Mouse (Mus musculus): Measurements from ENCODE around the gene Abcb1a. TPM values are rescaled to one million over a fixed set of nuclear protein-coding genes. Genes with fewer than 3 reads are reported as not detected.

Abcb1a gene
- polyA plus RNA-seq, 1 experiment: not detected

- Histone ChIP-seq H3K36me3 (ENCODE audit: control insufficient read depth) (no peaks in the 10 kb centered on the region), H3K27me3 (ENCODE audit: control insufficient read depth) (no peaks in the 10 kb centered on the region), H3K9me3 (ENCODE audit: control insufficient read depth, low read length) (no peaks in the 10 kb centered on the region), H3K4me1 (ENCODE audit: control insufficient read depth) (no peaks in the 10 kb centered on the region), H3K4me3 (replicated peaks) (no peak overlapping the region)
- TF ChIP-seq TAL1 (IDR thresholded peaks at IDR 0.05; ENCODE audit: low read length) (no peak), GATA1 (IDR thresholded peaks at IDR 0.05; ENCODE audit: low read length) (no peak)
Measured at GRCm38 (mm10) chr5:8772866-8773265, 113.0 kb downstream of the Abcb1a start.

DNA sequence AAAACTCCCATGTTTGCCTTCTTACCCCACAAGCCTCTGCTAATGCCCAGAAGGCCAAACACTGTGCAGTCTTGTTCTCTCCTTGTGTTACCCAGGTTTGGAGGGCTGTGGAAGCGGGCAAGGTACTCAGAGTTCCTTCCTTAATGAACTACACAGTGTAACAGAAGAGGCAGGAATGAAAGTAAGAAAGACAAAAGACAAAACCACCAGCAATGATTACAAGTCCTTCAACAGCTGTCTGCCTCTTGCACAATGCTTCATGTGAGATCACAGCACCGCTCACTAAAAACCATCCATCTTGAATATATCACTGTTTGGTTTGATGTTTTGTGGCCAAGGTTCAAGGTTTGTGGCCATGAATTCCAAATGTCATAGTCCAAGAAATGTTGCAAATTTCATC, 118.4 kb downstream of the Abcb1a start:
- no peak for TF ChIP-seq TAL1 (IDR thresholded peaks at IDR 0.05; ENCODE audit: low read length)
- TF ChIP-seq GATA1 (IDR thresholded peaks at IDR 0.05; ENCODE audit: low read length): no peak
- Histone ChIP-seq H3K27me3 (ENCODE audit: control insufficient read depth) (no peaks in the 10 kb centered on the region), H3K4me3 (replicated peaks) (no peak overlapping the region), H3K36me3 (ENCODE audit: control insufficient read depth) (no peaks in the 10 kb centered on the region), H3K9me3 (ENCODE audit: control insufficient read depth, low read length) (no peaks in the 10 kb centered on the region), H3K4me1 (ENCODE audit: control insufficient read depth) (no peaks in the 10 kb centered on the region)

GRCm38 (mm10) chr5:8778751-8779150, 118.9 kb downstream of the Abcb1a start:
- Histone ChIP-seq H3K27me3 (ENCODE audit: control insufficient read depth) (no peaks in the 10 kb centered on the region), H3K9me3 (ENCODE audit: control insufficient read depth, low read length) (no peaks in the 10 kb centered on the region), H3K4me1 (ENCODE audit: control insufficient read depth) (no peaks in the 10 kb centered on the region), H3K4me3 (replicated peaks) (no peak overlapping the region), H3K36me3 (ENCODE audit: control insufficient read depth) (no peaks in the 10 kb centered on the region)
- no peak for TF ChIP-seq TAL1 (IDR thresholded peaks at IDR 0.05; ENCODE audit: low read length)

GRCm38 (mm10) chr5:8792281-8792680, 132.4 kb downstream of the Abcb1a start:
- Histone ChIP-seq H3K4me1 (ENCODE audit: control insufficient read depth) (no peaks in the 10 kb centered on the region), H3K9me3 (ENCODE audit: control insufficient read depth, low read length) (no peaks in the 10 kb centered on the region), H3K4me3 (replicated peaks) (no peak overlapping the region), H3K36me3 (ENCODE audit: control insufficient read depth) (no peaks in the 10 kb centered on the region), H3K27me3 (ENCODE audit: control insufficient read depth) (peaks cover 10% of the 10 kb centered on the region)
- no peak for TF ChIP-seq TAL1 (IDR thresholded peaks at IDR 0.05; ENCODE audit: low read length)
- no peak for TF ChIP-seq GATA1 (IDR thresholded peaks at IDR 0.05; ENCODE audit: low read length)

Other genes with a start within 250 kb of the Abcb1a start
- 3.0 and 4.1 TPM in 2 replicates for gene Dbf4, start 237.4 kb upstream of the Abcb1a start, polyA plus RNA-seq (2012)
- 0.05 and 0.13 TPM in 2 replicates for gene Slc25a40, start 237.2 kb upstream of the Abcb1a start, polyA plus RNA-seq (2012)
- not detected in 2 replicates for gene Rundc3b, start 37.1 kb upstream of the Abcb1a start, polyA plus RNA-seq (2012)
- gene Abcb1b, start 138.1 kb downstream of the Abcb1a start, polyA plus RNA-seq (2012): not detected in 2 replicates
- 7.1 and 13.5 TPM in 2 replicates for gene Abcb4, start 233.6 kb downstream of the Abcb1a start, polyA plus RNA-seq (2012)